Mouse (Mus musculus): Measurements from ENCODE around the gene Olfm2.
"Not testable (repeated sequence)": the region's sequence is repeated elsewhere in the genome, so short reads cannot be mapped to it uniquely, and the experiment has no call there.

Gene Olfm2

GRCm38 (mm10) chr9:20696107-20696712 is 49.9 kb downstream of the Olfm2 start:
- DNase-seq (ENCODE audit: low spot score in 2 of 2): no peak

- no peak for DNase-seq (ENCODE audit: low spot score in 2 of 2)
Measured at GRCm38 (mm10) chr9:20694721-20695235, 51.4 kb downstream of the Olfm2 start.

GRCm38 (mm10) chr9:20692863-20693262 is 53.3 kb downstream of the Olfm2 start:
- no peak for DNase-seq (ENCODE audit: low spot score in 2 of 2)

- not testable (repeated sequence) for DNase-seq (ENCODE audit: low spot score in 2 of 2)
Measured at GRCm38 (mm10) chr9:20690449-20690848, 55.7 kb downstream of the Olfm2 start.

GRCm38 (mm10) chr9:20689913-20690312 is 56.2 kb downstream of the Olfm2 start:
- DNase-seq (ENCODE audit: low spot score in 2 of 2): no peak

GRCm38 (mm10) chr9:20689403-20689802 is 56.7 kb downstream of the Olfm2 start:
- DNase-seq (ENCODE audit: low spot score in 2 of 2): no peak

GRCm38 (mm10) chr9:20685081-20685861 is 60.9 kb downstream of the Olfm2 start:
- DNase-seq (ENCODE audit: low spot score in 2 of 2): no peak

- DNase-seq (ENCODE audit: low spot score in 2 of 2): no peak
Measured at GRCm38 (mm10) chr9:20682389-20682722, 63.8 kb downstream of the Olfm2 start.

GRCm38 (mm10) chr9:20681546-20682388 is 64.4 kb downstream of the Olfm2 start:
- no peak for DNase-seq (ENCODE audit: low spot score in 2 of 2)

- no peak for DNase-seq (ENCODE audit: low spot score in 2 of 2)
Measured at GRCm38 (mm10) chr9:20680378-20680958, 65.7 kb downstream of the Olfm2 start.

- no peak for DNase-seq (ENCODE audit: low spot score in 2 of 2)
Measured at GRCm38 (mm10) chr9:20677892-20678291, 68.3 kb downstream of the Olfm2 start.

GRCm38 (mm10) chr9:20672047-20672446 is 74.1 kb downstream of the Olfm2 start:
- DNase-seq (ENCODE audit: low spot score in 2 of 2): no peak

- DNase-seq (ENCODE audit: low spot score in 2 of 2): no peak
Measured at GRCm38 (mm10) chr9:20668065-20668464, 78.1 kb downstream of the Olfm2 start.

GRCm38 (mm10) chr9:20666510-20667034 is 79.6 kb downstream of the Olfm2 start:
- no peak for DNase-seq (ENCODE audit: low spot score in 2 of 2)

GRCm38 (mm10) chr9:20665925-20666324 is 80.2 kb downstream of the Olfm2 start:
- no peak for DNase-seq (ENCODE audit: low spot score in 2 of 2)

GRCm38 (mm10) chr9:20664982-20665637 is 81.0 kb downstream of the Olfm2 start:
- no peak for DNase-seq (ENCODE audit: low spot score in 2 of 2)

GRCm38 (mm10) chr9:20664366-20664765 is 81.8 kb downstream of the Olfm2 start:
- DNase-seq (ENCODE audit: low spot score in 2 of 2): no peak

- no peak for DNase-seq (ENCODE audit: low spot score in 2 of 2)
Measured at GRCm38 (mm10) chr9:20663956-20664355, 82.2 kb downstream of the Olfm2 start.

- DNase-seq (ENCODE audit: low spot score in 2 of 2): no peak
Measured at GRCm38 (mm10) chr9:20662874-20663273, 83.3 kb downstream of the Olfm2 start.

GRCm38 (mm10) chr9:20662325-20662724 is 83.8 kb downstream of the Olfm2 start:
- DNase-seq (ENCODE audit: low spot score in 2 of 2): peak; percentile 55 to 63

- DNase-seq (ENCODE audit: low spot score in 2 of 2): no peak
Measured at GRCm38 (mm10) chr9:20657546-20657945, 88.6 kb downstream of the Olfm2 start.

Measured in urinary bladder, postnatal 36 days (tissue).